Mouse (Mus musculus): Measurements from ENCODE around the gene Cpne5. TPM values are rescaled to one million over a fixed set of nuclear protein-coding genes. Genes with fewer than 3 reads are reported as not detected.

Gene Cpne5
- total and polyA plus RNA-seq, 2 experiments from 2014 or later: 61.6 to 65.8 TPM

GRCm38 (mm10) chr17:29183162-29183561, 54.8 kb downstream of the Cpne5 start:
- Histone ChIP-seq H3K4me3 (ENCODE audit: low read length) (no peak overlapping the region), H3K9ac (replicated peaks; ENCODE audit: low read length) (no peak overlapping the region), H3K27me3 (ENCODE audit: insufficient read depth, low read length) (no peaks in the 10 kb centered on the region), H3K27ac (no peak overlapping the region), H3K9me3 (ENCODE audit: low read length) (no peaks in the 10 kb centered on the region), H3K4me1 (ENCODE audit: insufficient read depth, low read length) (no peaks in the 10 kb centered on the region), H3K4me2 (ENCODE audit: low read depth, low read length) (no peak overlapping the region), H3K36me3 (ENCODE audit: insufficient read depth, low read length) (no peaks in the 10 kb centered on the region)
- DNase-seq (ENCODE audit: low spot score): no peak
- WGBS: 60% methylated on average over 11 of the region's 11 CpGs
- no peak for TF ChIP-seq CTCF (IDR thresholded peaks at IDR 0.05; ENCODE audit: low read depth)
- no peak for ATAC-seq

GRCm38 (mm10) chr17:29181751-29182150, 56.2 kb downstream of the Cpne5 start:
- Histone ChIP-seq H3K27ac (no peak overlapping the region), H3K4me1 (ENCODE audit: insufficient read depth, low read length) (peaks cover 2% of the 10 kb centered on the region), H3K9me3 (ENCODE audit: low read length) (no peaks in the 10 kb centered on the region), H3K27me3 (ENCODE audit: insufficient read depth, low read length) (no peaks in the 10 kb centered on the region), H3K4me3 (ENCODE audit: low read length) (no peak overlapping the region), H3K4me2 (ENCODE audit: low read depth, low read length) (no peak overlapping the region), H3K36me3 (ENCODE audit: insufficient read depth, low read length) (no peaks in the 10 kb centered on the region), H3K9ac (replicated peaks; ENCODE audit: low read length) (no peak overlapping the region)
- ATAC-seq: no peak
- no peak for DNase-seq (ENCODE audit: low spot score)
- 84% methylated on average over 5 of the region's 5 CpGs for WGBS
- TF ChIP-seq CTCF (IDR thresholded peaks at IDR 0.05; ENCODE audit: low read depth): no peak

- 80% methylated on average over 4 of the region's 4 CpGs for WGBS
- ATAC-seq: no peak
These were observed 57.4 kb downstream of the Cpne5 start for GRCm38 (mm10) chr17:29180406-29181127.

GRCm38 (mm10) chr17:29179917-29180316, 58.0 kb downstream of the Cpne5 start:
- Histone ChIP-seq H3K36me3 (ENCODE audit: insufficient read depth, low read length) (no peaks in the 10 kb centered on the region), H3K9me3 (ENCODE audit: low read length) (no peaks in the 10 kb centered on the region), H3K27ac (no peak overlapping the region), H3K9ac (replicated peaks; ENCODE audit: low read length) (no peak overlapping the region), H3K4me1 (ENCODE audit: insufficient read depth, low read length) (peaks cover 8% of the 10 kb centered on the region), H3K4me2 (ENCODE audit: low read depth, low read length) (no peak overlapping the region), H3K4me3 (ENCODE audit: low read length) (no peak overlapping the region), H3K27me3 (ENCODE audit: insufficient read depth, low read length) (no peaks in the 10 kb centered on the region)
- DNase-seq (ENCODE audit: low spot score) (no peak), ATAC-seq (no peak)
- TF ChIP-seq CTCF (IDR thresholded peaks at IDR 0.05; ENCODE audit: low read depth): no peak
- WGBS: 85% methylated on average over 6 of the region's 6 CpGs

More at GRCm38 (mm10) chr17:29180406-29181127, 57.4 kb downstream of the Cpne5 start:
- Histone ChIP-seq H3K27me3 (ENCODE audit: insufficient read depth, low read length) (no peaks in the 10 kb centered on the region), H3K4me2 (ENCODE audit: low read depth, low read length) (no peak overlapping the region), H3K9me3 (ENCODE audit: low read length) (no peaks in the 10 kb centered on the region), H3K4me3 (ENCODE audit: low read length) (no peak overlapping the region), H3K9ac (replicated peaks; ENCODE audit: low read length) (no peak overlapping the region), H3K4me1 (ENCODE audit: insufficient read depth, low read length) (peaks cover 8% of the 10 kb centered on the region), H3K36me3 (ENCODE audit: insufficient read depth, low read length) (no peaks in the 10 kb centered on the region), H3K27ac (no peak overlapping the region)
- DNase-seq (ENCODE audit: low spot score): no peak
- TF ChIP-seq CTCF (IDR thresholded peaks at IDR 0.05; ENCODE audit: low read depth): no peak

GRCm38 (mm10) chr17:29178503-29179059, 59.4 kb downstream of the Cpne5 start:
- whole genome bisulfite sequencing: 63% methylated on average over 9 of the region's 9 CpGs
- 0 out of 2 replicates have a peak overlapping the region, but pooled peaks have one; percentile 1 for H3K9ac ChIP-seq (replicated peaks; ENCODE audit: low read length)

GRCm38 (mm10) chr17:29176391-29177267, 61.3 kb downstream of the Cpne5 start:
- peak; percentile 86 for TF ChIP-seq CTCF (IDR thresholded peaks at IDR 0.05; ENCODE audit: low read depth)
- H3K9ac ChIP-seq (replicated peaks; ENCODE audit: low read length): 0 out of 2 replicates have a peak overlapping the region, but pooled peaks have one; percentile 5
- ATAC-seq: peak; percentile 86

More at GRCm38 (mm10) chr17:29178503-29179059, 59.4 kb downstream of the Cpne5 start:
- Histone ChIP-seq H3K4me1 (ENCODE audit: insufficient read depth, low read length) (peaks cover 8% of the 10 kb centered on the region), H3K36me3 (ENCODE audit: insufficient read depth, low read length) (no peaks in the 10 kb centered on the region), H3K4me2 (ENCODE audit: low read depth, low read length) (no peak overlapping the region), H3K9me3 (ENCODE audit: low read length) (no peaks in the 10 kb centered on the region), H3K4me3 (ENCODE audit: low read length) (no peak overlapping the region), H3K27ac (no peak overlapping the region), H3K27me3 (ENCODE audit: insufficient read depth, low read length) (no peaks in the 10 kb centered on the region)
- TF ChIP-seq CTCF (IDR thresholded peaks at IDR 0.05; ENCODE audit: low read depth): no peak
- DNase-seq (ENCODE audit: low spot score) (no peak), ATAC-seq (no peak)

More at GRCm38 (mm10) chr17:29176391-29177267, 61.3 kb downstream of the Cpne5 start:
- Histone ChIP-seq H3K4me3 (ENCODE audit: low read length) (no peak overlapping the region), H3K27me3 (ENCODE audit: insufficient read depth, low read length) (no peaks in the 10 kb centered on the region), H3K36me3 (ENCODE audit: insufficient read depth, low read length) (no peaks in the 10 kb centered on the region), H3K4me2 (ENCODE audit: low read depth, low read length) (no peak overlapping the region), H3K9me3 (ENCODE audit: low read length) (no peaks in the 10 kb centered on the region), H3K27ac (peak overlapping the region; percentile 68; the same call in 1 of the 2 replicates), H3K4me1 (ENCODE audit: insufficient read depth, low read length) (peaks cover 8% of the 10 kb centered on the region)
- DNase-seq (ENCODE audit: low spot score): peak; percentile 93
- 12% methylated on average over 9 of the region's 9 CpGs for WGBS
